In the genomic region with DNA sequence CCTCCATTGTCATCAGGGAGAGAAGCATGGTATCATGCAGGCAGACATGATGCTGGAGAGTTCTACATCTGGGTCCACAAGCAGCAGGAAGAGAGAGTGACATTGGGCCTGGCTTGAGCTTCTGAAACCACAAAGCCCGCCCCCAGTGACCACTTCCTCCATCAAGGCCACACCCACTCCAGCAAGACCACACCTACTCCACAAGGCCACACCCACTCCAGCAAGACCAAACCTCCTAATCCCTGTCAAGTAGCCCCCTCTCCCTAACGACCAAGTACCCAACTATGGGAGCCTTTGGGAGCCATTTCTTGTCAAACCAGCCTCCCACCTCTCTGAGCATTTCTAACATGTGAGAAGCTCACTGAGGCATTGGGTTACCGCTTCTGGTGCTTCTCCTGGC, we compare ENCODE assay signal across 17 mouse cellular contexts.
"Had no signal": no experiment of that assay in that cellular context is flagged by ENCODE, and none has a peak within 500 bp of the region (broad histone marks: within the 10 kb centered on the region; RNA-seq: fewer than 3 reads in every experiment).

No protein-coding gene starts in this region.

- H3K27me3 ChIP-seq: intestine, embryonic 15.5 days; liver, embryonic 15.5 days; megakaryocyte, embryonic 14.5 days; midbrain, embryonic 12.5 days; neural tube, embryonic 15.5 days had no signal

- H3K27ac ChIP-seq: intestine, embryonic 15.5 days; limb, embryonic 10.5 days; liver, embryonic 15.5 days; macrophage; midbrain, embryonic 12.5 days; neural tube, embryonic 15.5 days had no signal

- DNase-seq: kidney, adult 18-20 months; kidney, postnatal 10 days; kidney, postnatal 4 days; lung, embryonic 14.5 days; lung, postnatal 10 days; right cerebral cortex, adult 18-20 months; right cerebral cortex, postnatal 4 days; thymus, adult 18-20 months; thymus, postnatal 25 days had no signal

- H3K9ac ChIP-seq: intestine, embryonic 15.5 days; liver, embryonic 15.5 days; lung, embryonic 14.5 days; midbrain, embryonic 12.5 days; neural tube, embryonic 15.5 days had no signal

- H3K4me3 ChIP-seq: intestine, embryonic 15.5 days; limb, embryonic 10.5 days; liver, embryonic 15.5 days; megakaryocyte, embryonic 14.5 days; midbrain, embryonic 12.5 days; neural tube, embryonic 15.5 days had no signal

- H3K4me2 ChIP-seq: intestine, embryonic 15.5 days; liver, embryonic 11.5 days; liver, embryonic 15.5 days; lung, embryonic 14.5 days; midbrain, embryonic 12.5 days; neural tube, embryonic 15.5 days had no signal

- ATAC-seq: intestine, embryonic 15.5 days had no signal

- H3K36me3 ChIP-seq: intestine, embryonic 15.5 days; limb, embryonic 10.5 days; liver, embryonic 15.5 days; midbrain, embryonic 12.5 days; neural tube, embryonic 15.5 days had no signal

- H3K4me1 ChIP-seq: intestine, embryonic 15.5 days; limb, embryonic 10.5 days; liver, embryonic 15.5 days; megakaryocyte, embryonic 14.5 days; midbrain, embryonic 12.5 days; neural tube, embryonic 15.5 days had no signal

- H3K9me3 ChIP-seq: limb, embryonic 10.5 days had no signal
